ENCODE assay signal across 20 mouse cellular contexts in genomic region chr7:139469457-139469856, GRCm38 (mm10).
DNase-seq lines count a peak whose midpoint lies in the region; ATAC-seq and TF ChIP-seq lines count a peak whose summit lies in the region.
"Had no signal": no experiment of that assay in that cellular context is flagged by ENCODE, and none has a peak within 500 bp of the region (broad histone marks: within the 10 kb centered on the region; RNA-seq: fewer than 3 reads in every experiment).

No protein-coding gene starts in this region.

- peak; percentile 54 for DNase-seq in cerebellum, adult 11-12 months
- no peak for DNase-seq in cerebellum, adult 11 months
- peak; percentile 42 for DNase-seq in hindbrain, postnatal 0 days (ENCODE audit: low spot score)
- DNase-seq in heart, embryonic 10.5 days (ENCODE audit: low spot score), result no peak
- DNase-seq in heart, postnatal 10 days, result peak; percentile 28 to 63
- no peak for DNase-seq in c-Kit-positive CD71-positive TER-119-positive erythroid progenitor cells, embryonic 14.5 days (ENCODE audit: low spot score)
- no peak for DNase-seq in kidney, adult 18-20 months
- DNase-seq: adrenal gland, postnatal 25 days; kidney, adult 9 months; kidney, postnatal 4 days; liver; liver, postnatal 0 days; thymus, postnatal 14 days had no signal

- H3K4me2 ChIP-seq in hindbrain, postnatal 0 days (ENCODE audit: low read depth, low read length), result no peak overlapping the region
- H3K4me2 ChIP-seq in hindbrain, embryonic 12.5 days (replicated peaks), result no peak overlapping the region
- H3K4me2 ChIP-seq: forebrain, embryonic 15.5 days; midbrain, embryonic 11.5 days had no signal

- H3K27me3 ChIP-seq in hindbrain, postnatal 0 days (ENCODE audit: insufficient read depth, low read length), result no peaks in the 10 kb centered on the region
- no peaks in the 10 kb centered on the region for H3K27me3 ChIP-seq in hindbrain, embryonic 12.5 days
- H3K27me3 ChIP-seq in heart, embryonic 10.5 days (ENCODE audit: insufficient read depth, poor library complexity, severe bottlenecking), result no peaks in the 10 kb centered on the region
- H3K27me3 ChIP-seq: CH12.LX; forebrain, embryonic 15.5 days had no signal

- no peak overlapping the region for H3K27ac ChIP-seq in hindbrain, postnatal 0 days
- no peak overlapping the region for H3K27ac ChIP-seq in hindbrain, embryonic 12.5 days
- peak overlapping the region; percentile 94 for H3K27ac ChIP-seq in heart, embryonic 10.5 days
- H3K27ac ChIP-seq: forebrain, embryonic 15.5 days; hindbrain, embryonic 10.5 days had no signal

- no peak overlapping the region for H3K9ac ChIP-seq in hindbrain, postnatal 0 days (replicated peaks; ENCODE audit: low read length)
- no peak overlapping the region for H3K9ac ChIP-seq in hindbrain, embryonic 12.5 days
- H3K9ac ChIP-seq: forebrain, embryonic 15.5 days; liver, postnatal 0 days had no signal

- H3K4me1 ChIP-seq in hindbrain, postnatal 0 days (ENCODE audit: insufficient read depth, low read length), result peaks cover 22% of the 10 kb centered on the region
- H3K4me1 ChIP-seq in hindbrain, embryonic 12.5 days, result peaks cover 33% of the 10 kb centered on the region
- H3K4me1 ChIP-seq in heart, embryonic 10.5 days, result peaks cover 77% of the 10 kb centered on the region
- H3K4me1 ChIP-seq: forebrain, embryonic 15.5 days had no signal

- H3K36me3 ChIP-seq in hindbrain, postnatal 0 days (ENCODE audit: insufficient read depth, low read length), result no peaks in the 10 kb centered on the region
- no peaks in the 10 kb centered on the region for H3K36me3 ChIP-seq in hindbrain, embryonic 12.5 days
- H3K36me3 ChIP-seq in heart, embryonic 10.5 days, result no peaks in the 10 kb centered on the region
- H3K36me3 ChIP-seq: forebrain, embryonic 15.5 days; hindbrain, embryonic 10.5 days had no signal

- ATAC-seq in hindbrain, postnatal 0 days, result peak; percentile 54
- ATAC-seq in hindbrain, embryonic 12.5 days (ENCODE audit: low FRiP score), result no peak
- ATAC-seq: forebrain, embryonic 15.5 days; inflammation-experienced regulatory T-cells, adult 6 months; liver, postnatal 0 days had no signal

- 53% methylated on average over 4 of the region's 4 CpGs for WGBS in hindbrain, postnatal 0 days
- 87% methylated on average over 4 of the region's 4 CpGs for WGBS in hindbrain, embryonic 12.5 days
- WGBS in heart, embryonic 10.5 days, result 75% methylated on average over 4 of the region's 4 CpGs

- intact Hi-C loops in heart, postnatal 10 days (cut with DNase I), result loop anchor here (2.0 kb wide), 1 partner anchor 79 kb away; no protein-coding TSS in a partner anchor

- TF ChIP-seq CTCF in hindbrain, postnatal 0 days (IDR thresholded peaks at IDR 0.05; ENCODE audit: low read depth), result 0 out of 2 replicates have a peak, but pooled peaks have one; percentile 1

- no peaks in the 10 kb centered on the region for H3K9me3 ChIP-seq in hindbrain, postnatal 0 days (ENCODE audit: low read length)
- no peaks in the 10 kb centered on the region for H3K9me3 ChIP-seq in hindbrain, embryonic 12.5 days (replicated peaks)
- H3K9me3 ChIP-seq in heart, embryonic 10.5 days, result no peaks in the 10 kb centered on the region
- H3K9me3 ChIP-seq: forebrain, embryonic 15.5 days; hindbrain, embryonic 10.5 days had no signal

- no peak overlapping the region for H3K4me3 ChIP-seq in hindbrain, postnatal 0 days (ENCODE audit: low read length)
- H3K4me3 ChIP-seq in hindbrain, embryonic 12.5 days, result no peak overlapping the region
- H3K4me3 ChIP-seq in heart, embryonic 10.5 days, result no peak overlapping the region
- H3K4me3 ChIP-seq: erythroblast, embryonic 14.5 days; forebrain, embryonic 15.5 days; hindbrain, embryonic 10.5 days had no signal

Comparison
In these comparisons a context has a peak if more than half of its experiments do, and no peak if none do; other contexts are left out.
1. DNase-seq: peak in cerebellum, adult 11-12 months (single experiment), hindbrain, postnatal 0 days (single experiment) and heart, postnatal 10 days (2 of 2); none in cerebellum, adult 11 months (single experiment), heart, embryonic 10.5 days (single experiment), c-Kit-positive CD71-positive TER-119-positive erythroid progenitor cells, embryonic 14.5 days (single experiment) and kidney, adult 18-20 months (single experiment).